Mouse (Mus musculus): ENCODE data around the gene Tmem151a. TPM values are rescaled to one million over a fixed set of nuclear protein-coding genes. Genes with fewer than 3 reads are reported as not detected.

Tmem151a gene
- polyA plus RNA-seq (2012; ENCODE audit: insufficient read depth, insufficient read length, low replicate concordance, missing spikeins) = not detected in 2 replicates

DNA sequence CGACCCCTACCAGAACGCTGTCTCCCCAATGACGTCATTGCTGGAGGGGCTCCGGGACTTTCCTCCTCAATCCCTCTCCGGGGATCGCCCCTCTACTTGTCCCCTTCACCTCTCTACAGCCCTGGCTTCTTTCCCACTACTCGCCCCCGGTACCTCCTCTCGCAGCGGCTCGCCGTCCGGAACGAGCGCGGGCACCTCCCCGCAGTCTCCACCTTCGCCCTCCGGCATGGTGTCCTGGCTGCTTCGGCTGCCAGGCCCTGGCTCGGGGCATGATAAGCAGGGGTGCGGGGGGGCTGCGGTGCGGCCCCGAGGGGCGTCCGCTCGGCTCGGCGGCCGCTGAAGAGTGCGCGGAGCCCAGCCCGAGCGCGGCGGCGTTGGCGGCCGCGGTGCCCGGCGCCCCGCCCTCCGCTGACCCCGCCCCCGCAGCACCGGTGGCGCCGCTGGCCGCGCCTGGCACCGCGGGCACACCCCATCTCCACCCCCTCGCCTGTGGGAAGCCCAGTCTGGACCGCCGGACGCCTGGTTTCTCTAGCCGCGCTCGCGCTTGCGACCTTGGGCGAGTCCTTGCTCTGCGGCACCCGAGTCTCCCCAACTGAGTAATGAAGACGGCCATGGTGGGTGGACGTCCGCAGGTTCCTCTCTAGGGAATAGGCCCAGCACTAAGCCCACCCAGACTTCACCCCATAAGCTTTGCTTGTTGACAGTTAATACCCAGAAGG lies at the start of gene Tmem151a:
Tmem151a (minus strand) TSS at position 387 of the 719 bp plus-strand sequence.
- WGBS = under 1% methylated on average over 69 of the region's 69 CpGs
- Histone ChIP-seq H3K4me1 (ENCODE audit: control insufficient read depth, insufficient read depth, low read length) (peaks cover 29% of the 10 kb centered on the region), H3K27ac (ENCODE audit: insufficient read depth, low read depth, low read length) (peak within 1 kb of the TSS; percentile 94), H3K4me3 (ENCODE audit: insufficient read depth, low read depth, low read length) (peak within 1 kb of the TSS; percentile 70)
- TF ChIP-seq POLR2A (IDR thresholded peaks at IDR 0.05; ENCODE audit: insufficient read depth, low read depth, low read length) = peak; percentile 78; the same call in 1 of the 2 replicates
- no peak for TF ChIP-seq CTCF (IDR thresholded peaks at IDR 0.05; ENCODE audit: insufficient read depth, low read depth, low read length)

DNA sequence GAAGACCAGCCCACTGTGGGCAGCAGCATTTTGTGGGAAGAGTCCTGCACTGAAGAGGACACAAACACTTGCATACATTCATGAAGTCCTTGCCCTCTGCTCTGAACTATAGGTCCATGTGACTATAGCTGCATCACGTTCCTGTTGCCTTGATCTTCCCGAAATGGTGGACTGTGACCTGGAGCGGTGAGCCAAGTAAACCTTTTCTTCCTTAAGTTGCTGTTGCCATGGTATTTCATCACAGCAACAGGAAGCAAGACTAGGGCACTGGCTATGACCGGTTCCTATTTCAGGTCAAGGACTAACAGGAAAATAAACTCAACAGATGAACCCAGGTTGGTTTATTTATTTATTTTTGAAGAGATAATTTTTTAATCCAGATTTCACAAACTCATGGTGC lies 45.9 kb upstream of the Tmem151a start:
- Histone ChIP-seq H3K4me3 (ENCODE audit: insufficient read depth, low read depth, low read length) (no peak overlapping the region), H3K27ac (ENCODE audit: insufficient read depth, low read depth, low read length) (no peak overlapping the region), H3K4me1 (ENCODE audit: control insufficient read depth, insufficient read depth, low read length) (no peaks in the 10 kb centered on the region)
- WGBS = 78% methylated on average over 4 of the region's 4 CpGs
- no peak for TF ChIP-seq CTCF (IDR thresholded peaks at IDR 0.05; ENCODE audit: insufficient read depth, low read depth, low read length)
- no peak for TF ChIP-seq POLR2A (IDR thresholded peaks at IDR 0.05; ENCODE audit: insufficient read depth, low read depth, low read length)

DNA sequence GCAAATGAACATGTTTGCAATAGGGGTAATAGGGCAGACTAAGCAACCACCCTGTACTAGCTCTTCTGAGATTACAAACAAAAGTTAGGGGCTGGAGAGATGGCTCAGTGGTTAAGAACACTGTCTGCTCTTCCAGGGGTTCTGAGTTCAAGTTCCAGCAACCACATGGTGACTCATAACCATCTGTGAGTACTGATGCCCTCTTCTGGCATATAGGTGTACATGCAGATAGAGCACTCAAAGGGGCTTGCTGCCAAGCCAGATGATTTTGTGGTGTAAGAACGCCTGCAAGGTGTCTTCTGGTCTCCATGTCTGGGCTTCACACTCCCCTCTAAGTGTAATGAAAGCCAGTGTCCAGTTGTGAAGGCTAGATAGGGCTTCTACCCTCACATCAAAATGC lies 44.4 kb upstream of the Tmem151a start:
- 46% methylated on average over 1 of the region's 1 CpGs for WGBS
- TF ChIP-seq CTCF (IDR thresholded peaks at IDR 0.05; ENCODE audit: insufficient read depth, low read depth, low read length) (no peak), POLR2A (IDR thresholded peaks at IDR 0.05; ENCODE audit: insufficient read depth, low read depth, low read length) (no peak)
- no peak overlapping the region for H3K27ac ChIP-seq (ENCODE audit: insufficient read depth, low read depth, low read length)
- H3K4me3 ChIP-seq (ENCODE audit: insufficient read depth, low read depth, low read length) = no peak overlapping the region
- H3K4me1 ChIP-seq (ENCODE audit: control insufficient read depth, insufficient read depth, low read length) = no peaks in the 10 kb centered on the region

- Histone ChIP-seq H3K27ac (ENCODE audit: insufficient read depth, low read depth, low read length) (no peak overlapping the region), H3K4me3 (ENCODE audit: insufficient read depth, low read depth, low read length) (no peak overlapping the region), H3K4me1 (ENCODE audit: control insufficient read depth, insufficient read depth, low read length) (no peaks in the 10 kb centered on the region)
- TF ChIP-seq POLR2A (IDR thresholded peaks at IDR 0.05; ENCODE audit: insufficient read depth, low read depth, low read length) (no peak), CTCF (IDR thresholded peaks at IDR 0.05; ENCODE audit: insufficient read depth, low read depth, low read length) (no peak)
- WGBS = 60% methylated on average over 7 of the region's 7 CpGs
Observed at GRCm38 (mm10) chr19:5124055-5124614, 38.8 kb upstream of the Tmem151a start.

- H3K4me3 ChIP-seq (ENCODE audit: insufficient read depth, low read depth, low read length) = no peak overlapping the region
- H3K27ac ChIP-seq (ENCODE audit: insufficient read depth, low read depth, low read length) = no peak overlapping the region
- 90% methylated on average over 3 of the region's 3 CpGs for WGBS
- TF ChIP-seq POLR2A (IDR thresholded peaks at IDR 0.05; ENCODE audit: insufficient read depth, low read depth, low read length) (no peak), CTCF (IDR thresholded peaks at IDR 0.05; ENCODE audit: insufficient read depth, low read depth, low read length) (no peak)
- H3K4me1 ChIP-seq (ENCODE audit: control insufficient read depth, insufficient read depth, low read length) = peaks cover 7% of the 10 kb centered on the region; the same call in 1 of the 2 replicates
Observed at GRCm38 (mm10) chr19:5123241-5123640, 37.9 kb upstream of the Tmem151a start.

DNA sequence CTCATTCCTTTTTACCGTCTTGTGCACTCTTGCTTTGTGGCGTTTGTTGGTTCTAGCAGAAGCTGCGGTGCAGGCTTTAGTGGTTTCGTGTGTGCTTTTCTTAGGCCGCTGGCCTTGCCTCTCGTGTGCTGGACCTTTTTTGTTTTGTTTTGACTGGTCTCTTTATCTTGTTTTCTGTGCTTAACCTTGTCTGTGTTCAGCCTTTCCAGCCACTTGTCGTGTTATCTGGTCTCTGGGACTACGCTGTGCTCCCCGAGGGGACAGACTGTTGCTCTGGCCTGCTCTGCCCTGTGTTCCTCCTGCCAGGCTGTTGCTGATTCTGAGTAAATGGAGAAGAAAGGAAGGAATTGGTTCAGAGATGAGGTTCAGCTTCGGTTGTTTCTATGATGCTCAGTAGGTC lies 37.2 kb upstream of the Tmem151a start:
- 78% methylated on average over 10 of the region's 10 CpGs for WGBS
- no peak overlapping the region for H3K27ac ChIP-seq (ENCODE audit: insufficient read depth, low read depth, low read length)
- H3K4me3 ChIP-seq (ENCODE audit: insufficient read depth, low read depth, low read length) = no peak overlapping the region
- TF ChIP-seq CTCF (IDR thresholded peaks at IDR 0.05; ENCODE audit: insufficient read depth, low read depth, low read length) (no peak), POLR2A (IDR thresholded peaks at IDR 0.05; ENCODE audit: insufficient read depth, low read depth, low read length) (no peak)
- peaks cover 7% of the 10 kb centered on the region; the same call in 1 of the 2 replicates for H3K4me1 ChIP-seq (ENCODE audit: control insufficient read depth, insufficient read depth, low read length)

DNA sequence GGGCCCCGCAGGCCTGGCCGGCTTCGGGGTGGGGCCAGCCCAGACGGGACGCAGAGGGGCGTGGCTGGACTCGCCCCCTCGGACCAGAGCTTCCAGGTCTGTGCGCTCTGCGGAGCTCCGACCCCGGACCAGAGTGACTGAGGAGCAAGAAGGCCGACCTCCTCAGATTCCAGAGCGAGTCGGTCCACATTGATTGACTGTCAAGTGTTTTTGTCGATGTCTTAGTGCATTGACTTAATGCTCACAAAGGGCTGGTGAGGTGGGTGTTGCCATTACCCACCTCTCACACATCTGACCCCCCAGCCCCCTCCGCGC lies 33.0 kb upstream of the Tmem151a start, which contains the start of gene Klc2:
Klc2 (minus strand) TSS at position 177 of the 315 bp plus-strand sequence.
- Histone ChIP-seq H3K4me1 (ENCODE audit: control insufficient read depth, insufficient read depth, low read length) (peaks cover 12% of the 10 kb centered on the region), H3K4me3 (ENCODE audit: insufficient read depth, low read depth, low read length) (peak within 1 kb of the TSS; percentile 96), H3K27ac (ENCODE audit: insufficient read depth, low read depth, low read length) (peak within 1 kb of the TSS; percentile 68; the same call in 1 of the 2 replicates)
- WGBS = 1% methylated on average over 18 of the region's 18 CpGs
- peak; percentile 22; the same call in 1 of the 2 replicates for TF ChIP-seq CTCF (IDR thresholded peaks at IDR 0.05; ENCODE audit: insufficient read depth, low read depth, low read length)
- peak; percentile 12 for TF ChIP-seq POLR2A (IDR thresholded peaks at IDR 0.05; ENCODE audit: insufficient read depth, low read depth, low read length)

GRCm38 (mm10) chr19:5117494-5118383 lies 32.4 kb upstream of the Tmem151a start:
- H3K4me1 ChIP-seq (ENCODE audit: control insufficient read depth, insufficient read depth, low read length) = peaks cover 12% of the 10 kb centered on the region
- H3K27ac ChIP-seq (ENCODE audit: insufficient read depth, low read depth, low read length) = peak overlapping the region; percentile 68; the same call in 1 of the 2 replicates
- peak overlapping the region; percentile 96 for H3K4me3 ChIP-seq (ENCODE audit: insufficient read depth, low read depth, low read length)
- under 1% methylated on average over 83 of the region's 83 CpGs for WGBS
- TF ChIP-seq CTCF (IDR thresholded peaks at IDR 0.05; ENCODE audit: insufficient read depth, low read depth, low read length) (peak; percentile 81), POLR2A (IDR thresholded peaks at IDR 0.05; ENCODE audit: insufficient read depth, low read depth, low read length) (peak; percentile 30)
